Mouse (Mus musculus) gastrocnemius, adult 2 months (tissue): ENCODE measurements around the gene Zbtb32. TPM values are rescaled to one million over a fixed set of nuclear protein-coding genes. Genes with fewer than 3 reads are reported as not detected.

ENCODE experiments used
- DNase-seq: peaks from one replicate; pipeline ENCODE4 v3.0.0; 2022
- H3K27ac ChIP-seq: fragments of 200-600 bp; 2 replicates; pipeline ENCODE4 v1.8.1; 2022; ENCODE audit warnings: mild to moderate bottlenecking
- H3K4me3 ChIP-seq: fragments of 200-600 bp; 2 replicates; pipeline ENCODE4 v1.8.1; 2022; ENCODE audit warnings: mild to moderate bottlenecking, moderate library complexity
- CTCF ChIP-seq: fragments of 200-600 bp; IDR thresholded peaks from 2 replicates; pipeline ENCODE4 v1.8.1; 2022; ENCODE audit warnings: antibody characterized with exemption, mild to moderate bottlenecking, moderate library complexity
- intact Hi-C: fragments of 180-260 bp; cut with DNase I; formaldehyde crosslinking; loops from one replicate; pipeline ENCODE4 v1.15.1; 2025
- total RNA-seq, 2 experiments: library from RNA; stranded (reverse); gene quantifications; 2 replicates each; pipeline ENCODE4 v1.2.3; 2021

Gene Zbtb32
- total RNA-seq, 2 experiments from 2014 or later = 0.33 TPM; not detected in 1

- no peak overlapping the region for H3K27ac ChIP-seq
- no peak overlapping the region for H3K4me3 ChIP-seq
- no peak for DNase-seq
- TF ChIP-seq CTCF = no peak
- intact Hi-C loops = no loop called here
These were observed 13.5 kb downstream of the Zbtb32 start for GRCm38 (mm10) chr7:30585170-30585569.

DNA sequence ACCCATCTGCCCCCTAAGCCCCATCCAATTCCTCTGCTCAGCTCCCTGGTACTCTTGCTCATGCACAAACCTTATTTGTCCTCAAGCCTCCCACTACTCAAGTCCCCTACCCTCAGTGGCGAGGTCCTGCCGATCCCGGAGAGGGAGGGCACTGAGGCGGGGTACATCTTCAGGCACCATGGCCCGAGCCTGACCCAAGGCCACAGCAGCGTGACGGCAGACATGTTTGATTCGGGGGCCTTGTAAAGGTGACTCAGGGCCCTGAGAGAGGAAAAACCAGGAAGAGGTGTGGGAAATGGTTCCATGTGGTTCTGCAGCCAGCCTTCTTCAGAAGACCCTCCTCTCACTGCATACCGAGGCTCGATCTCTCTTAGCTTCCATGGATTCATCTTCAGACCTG, 14.4 kb downstream of the Zbtb32 start:
- intact Hi-C loops = no loop called here
- Histone ChIP-seq H3K27ac (no peak overlapping the region), H3K4me3 (no peak overlapping the region)
- TF ChIP-seq CTCF = no peak
- DNase-seq = no peak

GRCm38 (mm10) chr7:30581547-30581946, 17.2 kb downstream of the Zbtb32 start:
- no peak overlapping the region for H3K27ac ChIP-seq
- intact Hi-C loops = no loop called here
- no peak for TF ChIP-seq CTCF
- no peak overlapping the region for H3K4me3 ChIP-seq
- no peak for DNase-seq

GRCm38 (mm10) chr7:30579950-30580349, 18.8 kb downstream of the Zbtb32 start:
- TF ChIP-seq CTCF = no peak
- Histone ChIP-seq H3K27ac (no peak overlapping the region), H3K4me3 (no peak overlapping the region)
- no peak for DNase-seq
- intact Hi-C loops = no loop called here

DNA sequence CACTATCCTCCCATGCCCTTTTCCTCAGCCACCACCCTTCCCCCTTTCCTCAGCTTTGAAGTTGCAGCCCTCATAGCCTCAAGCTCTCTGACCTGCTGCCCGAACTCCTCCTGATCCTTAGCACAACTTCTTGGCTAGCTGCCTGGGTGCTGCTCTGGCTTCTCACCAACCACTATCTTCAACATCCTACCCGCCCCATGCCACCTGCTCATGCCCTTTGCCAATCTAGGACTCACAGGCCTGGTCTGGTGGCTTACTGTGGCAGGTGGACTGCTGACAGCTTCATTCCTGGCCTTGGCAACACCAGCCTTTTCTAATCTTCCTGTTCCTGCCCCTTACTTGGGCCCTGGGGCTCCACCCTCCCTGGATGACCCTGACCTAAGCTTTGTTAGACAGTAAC, 25.7 kb downstream of the Zbtb32 start:
- TF ChIP-seq CTCF = no peak
- intact Hi-C loops = no loop called here
- peak overlapping the region; percentile 88 for H3K27ac ChIP-seq
- H3K4me3 ChIP-seq = no peak overlapping the region
- DNase-seq = peak; percentile 94

DNA sequence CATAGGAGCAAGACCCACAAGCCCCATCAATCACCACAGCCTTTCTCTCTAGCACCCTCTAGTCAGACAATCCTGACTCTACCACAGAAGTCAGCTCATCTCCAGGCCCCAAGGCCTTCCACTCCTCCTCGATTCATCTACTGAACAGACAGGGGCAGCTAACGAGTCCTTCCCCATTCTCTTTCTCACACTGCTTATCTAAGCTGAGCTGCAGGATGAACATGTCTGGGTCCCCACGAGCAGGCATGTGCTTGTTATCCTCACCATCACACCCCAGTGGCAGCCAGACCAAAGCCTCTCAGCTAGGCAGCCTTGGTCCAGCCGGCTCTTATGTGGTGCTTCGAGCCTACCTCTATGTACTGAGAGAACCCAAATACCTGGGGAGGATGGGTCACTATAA, 26.3 kb downstream of the Zbtb32 start:
- H3K4me3 ChIP-seq = no peak overlapping the region
- no peak for TF ChIP-seq CTCF
- no peak for DNase-seq
- intact Hi-C loops = no loop called here
- peak overlapping the region; percentile 88 for H3K27ac ChIP-seq

DNA sequence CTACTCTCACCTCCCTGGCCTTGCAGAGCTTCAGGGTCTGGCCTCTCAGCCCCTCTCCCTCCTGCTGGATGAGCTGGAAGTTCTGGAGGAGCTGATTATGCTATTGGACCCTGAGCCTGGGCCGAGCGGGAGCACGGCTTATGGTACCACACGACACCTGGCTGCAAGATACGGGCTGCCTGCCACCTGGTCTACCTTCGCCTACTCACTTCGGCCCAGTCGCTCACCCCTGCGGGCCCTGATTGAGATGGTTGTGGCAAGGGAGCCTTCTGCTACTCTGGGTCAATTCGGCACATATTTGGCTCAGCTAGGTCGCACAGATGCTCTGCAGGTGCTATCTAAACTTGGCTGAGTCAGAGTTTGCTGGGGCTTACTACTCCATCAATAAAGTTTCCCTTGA, 31.2 kb downstream of the Zbtb32 start:
- Histone ChIP-seq H3K27ac (no peak overlapping the region), H3K4me3 (no peak overlapping the region)
- intact Hi-C loops = no loop called here
- no peak for TF ChIP-seq CTCF
- DNase-seq = no peak

GRCm38 (mm10) chr7:30566033-30566432, 32.7 kb downstream of the Zbtb32 start:
- no peak for DNase-seq
- no peak for TF ChIP-seq CTCF

GRCm38 (mm10) chr7:30564970-30565571, 33.6 kb downstream of the Zbtb32 start, which contains the start of gene Igflr1:
Igflr1 (plus strand) TSS chr7:30565427.
- no peak for DNase-seq
- intact Hi-C loops = no loop called here
- H3K4me3 ChIP-seq = no peak within 1 kb of the TSS
- no peak for TF ChIP-seq CTCF
- no peak within 1 kb of the TSS for H3K27ac ChIP-seq

More at GRCm38 (mm10) chr7:30566033-30566432, 32.7 kb downstream of the Zbtb32 start:
- H3K4me3 ChIP-seq = no peak overlapping the region
- no peak overlapping the region for H3K27ac ChIP-seq
- intact Hi-C loops = no loop called here

GRCm38 (mm10) chr7:30563906-30564280, 34.8 kb downstream of the Zbtb32 start:
- H3K27ac ChIP-seq = peak overlapping the region; percentile 99
- no peak for DNase-seq
- peak overlapping the region; percentile 89 for H3K4me3 ChIP-seq
- TF ChIP-seq CTCF = no peak
- intact Hi-C loops = no loop called here

GRCm38 (mm10) chr7:30563117-30563905, 35.4 kb downstream of the Zbtb32 start, which contains the start of the genes U2af1l4, Gm49396 and Psenen:
U2af1l4 (plus strand) TSS chr7:30563301.
Gm49396 (plus strand) TSS chr7:30563344.
Psenen (minus strand) TSS chr7:30563627.
- intact Hi-C loops = no loop called here
- DNase-seq = peak; percentile 98
- no peak for TF ChIP-seq CTCF

DNA sequence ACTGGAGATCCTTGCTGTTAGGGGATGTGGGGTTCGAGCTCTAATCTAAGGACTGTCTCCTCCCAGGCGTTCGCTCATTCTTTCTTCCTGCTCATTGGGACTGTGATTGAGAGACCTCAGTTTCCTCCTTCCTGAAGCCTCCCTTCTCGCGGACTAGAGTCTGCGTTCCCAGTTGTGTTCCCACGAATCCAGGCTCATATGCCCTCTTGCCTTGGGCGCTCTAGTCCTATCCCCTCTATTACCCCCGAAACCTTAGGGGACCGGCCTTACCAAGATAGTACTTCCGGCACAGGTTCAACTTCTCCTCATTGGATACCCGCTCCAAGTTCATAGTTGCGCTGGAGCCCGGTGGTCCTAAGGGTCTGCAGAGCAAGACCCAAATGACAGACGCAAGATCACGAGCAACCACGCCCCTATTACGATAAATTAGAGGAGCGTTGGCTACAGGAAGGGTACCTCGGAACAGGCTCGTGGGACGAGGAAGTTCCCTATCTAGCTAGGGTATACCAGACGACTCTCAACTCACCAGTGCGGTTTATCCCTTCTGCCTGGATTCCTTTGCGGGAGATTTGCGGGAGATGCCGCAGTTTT, 36.1 kb downstream of the Zbtb32 start:
- H3K4me3 ChIP-seq = peak overlapping the region; percentile 89
- no peak for DNase-seq
- peak overlapping the region; percentile 99 for H3K27ac ChIP-seq
- intact Hi-C loops = no loop called here
- no peak for TF ChIP-seq CTCF

More at GRCm38 (mm10) chr7:30563117-30563905, 35.4 kb downstream of the Zbtb32 start, which contains the start of the genes U2af1l4, Gm49396 and Psenen:
- H3K4me3 ChIP-seq = peak within 1 kb of the TSS; percentile 89
- H3K27ac ChIP-seq = peak within 1 kb of the TSS; percentile 99

DNA sequence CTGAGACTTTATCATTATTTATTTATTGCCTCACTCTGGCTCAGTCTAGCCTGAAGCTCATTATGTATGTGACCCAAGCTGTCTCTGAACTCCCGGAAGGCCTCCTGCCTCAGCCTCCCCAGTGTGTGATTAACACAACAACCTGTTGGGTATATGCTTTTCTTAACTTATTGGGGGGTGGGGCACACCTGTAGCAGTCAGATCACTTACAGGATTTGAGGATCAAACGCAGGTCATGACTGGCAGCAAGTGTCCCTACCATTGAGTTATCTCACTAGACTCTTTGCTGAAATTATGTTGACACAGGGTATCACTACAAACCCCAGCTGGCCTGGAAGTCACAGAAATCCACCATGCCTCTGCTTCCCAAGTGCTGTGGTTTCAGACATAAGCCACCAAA, 38.4 kb downstream of the Zbtb32 start:
- TF ChIP-seq CTCF = no peak
- H3K27ac ChIP-seq = peak overlapping the region; percentile 90
- DNase-seq = no peak
- peak overlapping the region; percentile 69 for H3K4me3 ChIP-seq
- intact Hi-C loops = no loop called here
